Mouse (Mus musculus) heart, adult 2 months (tissue): ENCODE results near the gene Pknox2.

Experiments used
- CTCF ChIP-seq: fragments of 200-600 bp; IDR thresholded peaks from 2 replicates; pipeline ENCODE4 v1.8.1; 2022; ENCODE audit warnings: antibody characterized with exemption, mild to moderate bottlenecking, moderate library complexity
- EP300 ChIP-seq: fragments of 200-500 bp; IDR thresholded peaks from 2 replicates; pipeline ENCODE4 v1.6.1; 2011; ENCODE audit warnings: low read depth, low read length, control low read depth; ENCODE audit not compliant: insufficient read depth

GRCm38 (mm10) chr9:37051669-37052068, 95.5 kb downstream of the Pknox2 start:
- TF ChIP-seq EP300 (no peak), CTCF (no peak)
